Mouse (Mus musculus): ENCODE results near the gene Olfr311. TPM values are rescaled to one million over a fixed set of nuclear protein-coding genes. Genes with fewer than 3 reads are reported as not detected.
"Not testable (repeated sequence)": the region's sequence is repeated elsewhere in the genome, so short reads cannot be mapped to it uniquely, and the experiment has no call there.

Gene Olfr311
- total and polyA plus RNA-seq, 3 experiments: not detected

- peaks cover 49% of the 10 kb centered on the region for H3K27me3 ChIP-seq (replicated peaks)
- H3K4me3 ChIP-seq (replicated peaks in 1 of 3; ENCODE audit: low read depth in 2 of 3, low read length in 2 of 3, poor library complexity in 1 of 3): no peak overlapping the region
- H3K36me3 ChIP-seq (replicated peaks in 1 of 2; ENCODE audit: control insufficient read depth in 1 of 2, insufficient read depth in 1 of 2, low read length in 1 of 2): no peaks in the 10 kb centered on the region
- DNase-seq (ENCODE audit: extremely low read depth): no peak
- no peaks in the 10 kb centered on the region for H3K9me3 ChIP-seq (replicated peaks; ENCODE audit: low read length)
- dilution Hi-C loops (cut with MboI; ENCODE audit: extremely low pct_ligation_motif_present, extremely low pct_unique_long_range_greater_than_20kb, low sequenced_read_pairs): no loop called here
- no peak overlapping the region for H3K9ac ChIP-seq (ENCODE audit: insufficient read depth, low read depth)
- in situ Hi-C loops (cut with MboI; ENCODE audit: low pct_ligation_motif_present, low pct_unique_long_range_greater_than_20kb, low sequenced_read_pairs): no loop called here
- no peaks in the 10 kb centered on the region for H3K4me1 ChIP-seq (ENCODE audit: control insufficient read depth in 1 of 2, insufficient read depth in 2 of 2)
- H3K4me2 ChIP-seq (ENCODE audit: insufficient read depth, low read depth, poor library complexity, severe bottlenecking): no peak overlapping the region
- TF ChIP-seq POLR2AphosphoS2 (IDR thresholded peaks at IDR 0.05; ENCODE audit: low read depth, low read length) (no peak), ELF1 (IDR thresholded peaks at IDR 0.05; ENCODE audit: low read depth, low read length) (no peak), RAD21 (IDR thresholded peaks at IDR 0.05; ENCODE audit: low read depth, low read length) (peak; percentile 22), UBTF (IDR thresholded peaks at IDR 0.05; ENCODE audit: low read depth, low read length) (no peak), KAT2A (IDR thresholded peaks at IDR 0.05; ENCODE audit: insufficient replicate concordance, low read length) (no peak), CHD1 (IDR thresholded peaks at IDR 0.05; ENCODE audit: low read depth, low read length) (no peak), NELFE (IDR thresholded peaks at IDR 0.05; ENCODE audit: low read depth, low read length) (no peak), CHD2 (IDR thresholded peaks at IDR 0.05; ENCODE audit: low read length) (no peak), GABPA (IDR thresholded peaks at IDR 0.05; ENCODE audit: insufficient replicate concordance, low read depth, low read length) (no peak), POLR2A (IDR thresholded peaks at IDR 0.05; ENCODE audit: low read depth, low read length) (no peak), MAFK (IDR thresholded peaks at IDR 0.05; ENCODE audit: insufficient replicate concordance, low read length) (peak; percentile 89), HCFC1 (IDR thresholded peaks at IDR 0.05; ENCODE audit: low read depth, low read length) (no peak), MEF2A (IDR thresholded peaks at IDR 0.05; ENCODE audit: borderline replicate concordance, low read depth, low read length) (no peak), TBP (conservative IDR thresholded peaks at IDR 0.05; ENCODE audit: low read depth, low read length) (no peak), JUN (IDR thresholded peaks at IDR 0.05; ENCODE audit: insufficient read depth, low read depth, low read length) (no peak), EP300 (IDR thresholded peaks at IDR 0.05; ENCODE audit: low read length) (no peak), JUND (conservative IDR thresholded peaks at IDR 0.05; ENCODE audit: low read depth, low read length) (no peak), SIN3A (IDR thresholded peaks at IDR 0.05; ENCODE audit: low read length) (no peak), SMC3 (IDR thresholded peaks at IDR 0.05; ENCODE audit: low read depth, low read length) (peak; percentile 17; the same call in 1 of the 2 replicates), MXI1 (IDR thresholded peaks at IDR 0.05; ENCODE audit: low read depth, low read length) (no peak), MYC (IDR thresholded peaks at IDR 0.05; ENCODE audit: low read depth, low read length) (no peak), BHLHE40 (IDR thresholded peaks at IDR 0.05; ENCODE audit: low read depth, low read length) (no peak), TCF12 (IDR thresholded peaks at IDR 0.05; ENCODE audit: low read depth, low read length) (no peak), IRF4 (IDR thresholded peaks at IDR 0.05; ENCODE audit: low read depth, low read length) (no peak), ZNF384 (IDR thresholded peaks at IDR 0.05; ENCODE audit: low read depth, low read length) (no peak), CTCF (conservative IDR thresholded peaks at IDR 0.05 in 1 of 2, IDR thresholded peaks at IDR 0.05 in 1 of 2; ENCODE audit: low read depth in 2 of 2, low read length in 2 of 2) (peak in 1 of 2 experiments; percentile 17; a peak in 2 of 4 replicates), ZC3H11A (IDR thresholded peaks at IDR 0.05; ENCODE audit: low read depth, low read length) (no peak), PAX5 (IDR thresholded peaks at IDR 0.05; ENCODE audit: low read length) (no peak), ZKSCAN1 (IDR thresholded peaks at IDR 0.05; ENCODE audit: borderline replicate concordance, low read depth, low read length) (no peak), USF2 (conservative IDR thresholded peaks at IDR 0.05; ENCODE audit: low read depth, low read length) (no peak), RCOR1 (conservative IDR thresholded peaks at IDR 0.05; ENCODE audit: low read depth, low read length) (no peak), MAZ (IDR thresholded peaks at IDR 0.05; ENCODE audit: low read depth, low read length) (no peak)
- H3K27ac ChIP-seq (ENCODE audit: insufficient read depth, low read depth): no peak overlapping the region
- H3K79me2 ChIP-seq (replicated peaks; ENCODE audit: control insufficient read depth, extremely low read depth, insufficient read depth, poor library complexity, severe bottlenecking): no peaks in the 10 kb centered on the region
Observed at GRCm38 (mm10) chr11:58815676-58816075, 23.4 kb upstream of the Olfr311 start.

GRCm38 (mm10) chr11:58828937-58829336 lies 10.1 kb upstream of the Olfr311 start, which contains the start of gene Olfr312:
Gene Olfr312 (plus strand): TSS chr11:58829237.
- H3K9ac ChIP-seq (ENCODE audit: insufficient read depth, low read depth); DNase-seq (ENCODE audit: extremely low read depth); H3K36me3 ChIP-seq (replicated peaks in 1 of 2; ENCODE audit: control insufficient read depth in 1 of 2, insufficient read depth in 1 of 2, low read length in 1 of 2); H3K9me3 ChIP-seq (replicated peaks; ENCODE audit: low read length); H3K79me2 ChIP-seq (replicated peaks; ENCODE audit: control insufficient read depth, extremely low read depth, insufficient read depth, poor library complexity, severe bottlenecking); dilution Hi-C loops (cut with MboI; ENCODE audit: extremely low pct_ligation_motif_present, extremely low pct_unique_long_range_greater_than_20kb, low sequenced_read_pairs); H3K27ac ChIP-seq (ENCODE audit: insufficient read depth, low read depth); H3K4me2 ChIP-seq (ENCODE audit: insufficient read depth, low read depth, poor library complexity, severe bottlenecking); in situ Hi-C loops (cut with MboI; ENCODE audit: low pct_ligation_motif_present, low pct_unique_long_range_greater_than_20kb, low sequenced_read_pairs); H3K4me1 ChIP-seq (ENCODE audit: control insufficient read depth in 1 of 2, insufficient read depth in 2 of 2); H3K4me3 ChIP-seq (replicated peaks in 1 of 3; ENCODE audit: low read depth in 2 of 3, low read length in 2 of 3, poor library complexity in 1 of 3): not testable (repeated sequence)
- H3K27me3 ChIP-seq (replicated peaks): peaks cover 19% of the 10 kb centered on the region
